Mouse (Mus musculus): ENCODE data around the gene Saxo2. TPM values are rescaled to one million over a fixed set of nuclear protein-coding genes. Genes with fewer than 3 reads are reported as not detected.

Saxo2 gene
- 0.27 to 0.75 TPM (median 0.72 TPM) in 3 of 4 replicates, not detected in the other for total RNA-seq (2023)

GRCm38 (mm10) chr7:82648353-82649080 is at the start of gene Saxo2, which contains the start of gene Efl1:
Gene Saxo2 (minus strand): TSS chr7:82648528.
Gene Efl1 (plus strand): TSS chr7:82648614.

Other genes starting within 250 kb of the Saxo2 start
- 26.5 to 35.3 TPM (median 32.0 TPM) in 4 replicates for gene Efl1, start 86 bp upstream of the Saxo2 start, total RNA-seq (2023)
- 2.5 to 3.6 TPM (median 2.7 TPM) in 4 replicates for gene Mex3b, start 218.8 kb upstream of the Saxo2 start, total RNA-seq (2023)